Mouse (Mus musculus) adrenal gland, postnatal 25 days (tissue): ENCODE results near the gene Olfr1112. TPM values are rescaled to one million over a fixed set of nuclear protein-coding genes. Genes with fewer than 3 reads are reported as not detected.
"Not testable (repeated sequence)": the region's sequence is repeated elsewhere in the genome, so short reads cannot be mapped to it uniquely, and the experiment has no call there.

Experiments used
- DNase-seq: peaks from one replicate; pipeline ENCODE4 v3.0.0; 2021; ENCODE audit warnings: mixed read lengths
- long read RNA-seq: library from polyadenylated mRNA; stranded (forward); transcript quantifications from one replicate; pipeline ENCODE4 v2.0.0, GENCODE M21; 2021
- total RNA-seq: library from RNA; stranded (reverse); gene quantifications from 2 replicates; pipeline ENCODE4 v1.2.3, GENCODE M21; 2021

The Olfr1112 gene
- total RNA-seq = not detected in 2 replicates
- long read RNA-seq = 0 reads

GRCm38 (mm10) chr2:87187498-87187897 is at the start of gene Olfr1112:
Gene Olfr1112 (plus strand): TSS chr2:87187798.
- DNase-seq = no peak

- DNase-seq = no peak
Observed at GRCm38 (mm10) chr2:87140200-87140599, 47.4 kb upstream of the Olfr1112 start, which contains the start of gene Olfr1110. Gene Olfr1110 (minus strand): TSS chr2:87140300.

- DNase-seq = no peak
Observed at GRCm38 (mm10) chr2:87152524-87152923, 35.1 kb upstream of the Olfr1112 start, which contains the start of gene Olfr1111. Gene Olfr1111 (minus strand): TSS chr2:87152624.

GRCm38 (mm10) chr2:87167731-87168130 is 19.9 kb upstream of the Olfr1112 start:
- not testable (repeated sequence) for DNase-seq

GRCm38 (mm10) chr2:87208670-87209069 is 21.1 kb downstream of the Olfr1112 start, which contains the start of gene Olfr1113:
Gene Olfr1113 (plus strand): TSS chr2:87208970.
- no peak for DNase-seq

Other genes starting within 250 kb of the Olfr1112 start
- gene Olfr1099, start 227.1 kb upstream of the Olfr1112 start, total RNA-seq = not detected in 2 replicates
- gene Olfr1100, start 207.8 kb upstream of the Olfr1112 start, total RNA-seq = not detected in 2 replicates
- gene Olfr1101, start 196.6 kb upstream of the Olfr1112 start, total RNA-seq = not detected in 2 replicates
- gene Olfr1102, start 189.4 kb upstream of the Olfr1112 start, total RNA-seq = not detected in 2 replicates
- not detected in 2 replicates for gene Olfr1104, start 160.7 kb upstream of the Olfr1112 start, total RNA-seq
- not detected in 2 replicates for gene Olfr1105, start 151.3 kb upstream of the Olfr1112 start, total RNA-seq
- not detected in 2 replicates for gene Olfr1106, start 135.5 kb upstream of the Olfr1112 start, total RNA-seq
- not detected in 2 replicates for gene Olfr1107, start 112.0 kb upstream of the Olfr1112 start, total RNA-seq
- gene Olfr1109, start 91.8 kb upstream of the Olfr1112 start, total RNA-seq = not detected in 2 replicates
- not detected in 2 replicates for gene Olfr259, start 73.2 kb upstream of the Olfr1112 start, total RNA-seq
- gene Olfr1110, start 47.5 kb upstream of the Olfr1112 start, total RNA-seq = not detected in 2 replicates
- gene Olfr1111, start 35.2 kb upstream of the Olfr1112 start, total RNA-seq = not detected in 2 replicates
- gene Olfr1113, start 21.2 kb downstream of the Olfr1112 start, total RNA-seq = not detected in 2 replicates
- gene Olfr1115, start 60.2 kb downstream of the Olfr1112 start, total RNA-seq = not detected in 2 replicates
- not detected in 2 replicates for gene Olfr1116, start 79.7 kb downstream of the Olfr1112 start, total RNA-seq
- gene Olfr1118, start 119.8 kb downstream of the Olfr1112 start, total RNA-seq = not detected in 2 replicates
- gene Olfr1120, start 167.0 kb downstream of the Olfr1112 start, total RNA-seq = not detected in 2 replicates
- not detected in 2 replicates for gene Olfr1121, start 182.1 kb downstream of the Olfr1112 start, total RNA-seq
- gene Olfr1122, start 198.1 kb downstream of the Olfr1112 start, total RNA-seq = not detected in 2 replicates
- gene Olfr1123, start 228.8 kb downstream of the Olfr1112 start, total RNA-seq = not detected in 2 replicates
- gene Olfr1124, start 242.5 kb downstream of the Olfr1112 start, total RNA-seq = not detected in 2 replicates